Mouse (Mus musculus): ENCODE data around the gene Sept8. TPM values are rescaled to one million over a fixed set of nuclear protein-coding genes. Genes with fewer than 3 reads are reported as not detected.

Sept8 gene
- total RNA-seq, 1 experiment = 16.8 TPM

DNA sequence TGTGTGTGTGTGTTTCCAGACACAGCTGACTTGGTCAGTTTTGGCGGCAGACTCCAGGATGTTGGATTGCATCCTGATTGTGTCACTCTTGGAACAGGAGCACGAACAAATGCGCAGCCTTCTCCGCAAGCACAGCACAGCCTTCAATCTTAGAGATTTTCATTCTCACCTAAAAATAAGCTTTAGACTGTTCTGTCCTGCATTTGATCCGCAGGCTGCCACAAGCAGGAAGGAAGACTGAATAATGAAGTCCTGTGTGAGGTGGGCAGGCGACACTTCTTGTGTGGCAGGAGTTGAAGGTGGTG lies 10.1 kb downstream of the Sept8 start:
- no peak for TF ChIP-seq ZC3H11A (IDR thresholded peaks at IDR 0.05; ENCODE audit: borderline replicate concordance, low read depth, low read length)
- TF ChIP-seq ZNF384 (IDR thresholded peaks at IDR 0.05; ENCODE audit: low read depth, low read length) = no peak
- TF ChIP-seq CHD2 (IDR thresholded peaks at IDR 0.05; ENCODE audit: low read depth, low read length) = no peak
- no peak for TF ChIP-seq MAFK (IDR thresholded peaks at IDR 0.05; ENCODE audit: insufficient read depth, low read depth, low read length)
- no peak for TF ChIP-seq HCFC1 (IDR thresholded peaks at IDR 0.05; ENCODE audit: borderline replicate concordance, insufficient read depth, low read length)
- H3K9ac ChIP-seq (ENCODE audit: insufficient read depth, low read depth, low read length, poor library complexity, severe bottlenecking) = no peak overlapping the region
- H3K4me3 ChIP-seq (ENCODE audit: insufficient read depth in 1 of 2, low read depth in 1 of 2, low read length in 2 of 2, poor library complexity in 1 of 2, severe bottlenecking in 1 of 2) = no peak overlapping the region
- H3K36me3 ChIP-seq (ENCODE audit: control insufficient read depth, insufficient read depth, low read length, poor library complexity, severe bottlenecking) = no peaks in the 10 kb centered on the region; the same call in 1 of the 2 replicates
- H3K27ac ChIP-seq (ENCODE audit: insufficient read depth, low read depth, low read length, poor library complexity, severe bottlenecking) = no peak overlapping the region
- in situ Hi-C loops (cut with MboI; ENCODE audit: low sequenced_read_pairs in 2 of 2, unreplicated experiment in 2 of 2) = no loop called here
- peaks cover 0 to 9% of the 10 kb centered on the region in 2 experiments; a peak in 2 of 4 replicates for H3K4me1 ChIP-seq (ENCODE audit: control insufficient read depth in 2 of 2, insufficient read depth in 2 of 2, low read length in 2 of 2, poor library complexity in 1 of 2)
- no peaks in the 10 kb centered on the region for H3K9me3 ChIP-seq (ENCODE audit: control insufficient read depth, insufficient read depth, low read depth, low read length)
- no peak for DNase-seq (ENCODE audit: low read depth, low spot score)

DNA sequence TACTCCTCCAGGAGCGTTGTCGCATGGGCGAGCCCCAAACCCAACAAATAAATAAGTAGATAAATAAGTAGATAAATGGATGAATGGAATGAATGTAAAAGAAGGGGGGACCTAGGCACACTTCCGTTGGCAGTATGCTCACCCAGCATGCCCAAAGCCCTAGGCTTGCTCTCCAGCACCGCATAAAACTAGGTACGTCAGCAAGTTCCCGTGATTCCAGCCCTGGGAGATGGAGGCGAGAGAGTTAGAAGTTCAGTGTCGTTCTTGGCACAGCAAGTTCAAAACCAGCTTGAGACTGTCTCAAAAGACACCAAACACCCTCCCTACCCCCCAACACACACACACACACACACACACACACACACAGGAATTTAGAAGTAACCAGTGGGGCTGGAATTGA lies 10.9 kb downstream of the Sept8 start:
- TF ChIP-seq MAFK (IDR thresholded peaks at IDR 0.05; ENCODE audit: insufficient read depth, low read depth, low read length) = no peak
- TF ChIP-seq HCFC1 (IDR thresholded peaks at IDR 0.05; ENCODE audit: borderline replicate concordance, insufficient read depth, low read length) = no peak
- no peak for TF ChIP-seq CHD2 (IDR thresholded peaks at IDR 0.05; ENCODE audit: low read depth, low read length)
- TF ChIP-seq ZNF384 (IDR thresholded peaks at IDR 0.05; ENCODE audit: low read depth, low read length) = no peak
- no peak for TF ChIP-seq ZC3H11A (IDR thresholded peaks at IDR 0.05; ENCODE audit: borderline replicate concordance, low read depth, low read length)
- Histone ChIP-seq H3K4me3 (ENCODE audit: insufficient read depth in 1 of 2, low read depth in 1 of 2, low read length in 2 of 2, poor library complexity in 1 of 2, severe bottlenecking in 1 of 2) (no peak overlapping the region), H3K9ac (ENCODE audit: insufficient read depth, low read depth, low read length, poor library complexity, severe bottlenecking) (no peak overlapping the region), H3K4me1 (ENCODE audit: control insufficient read depth in 2 of 2, insufficient read depth in 2 of 2, low read length in 2 of 2, poor library complexity in 1 of 2) (peaks cover 0 to 7% of the 10 kb centered on the region in 2 experiments; a peak in 2 of 4 replicates), H3K36me3 (ENCODE audit: control insufficient read depth, insufficient read depth, low read length, poor library complexity, severe bottlenecking) (peaks cover 6% of the 10 kb centered on the region; the same call in 1 of the 2 replicates), H3K9me3 (ENCODE audit: control insufficient read depth, insufficient read depth, low read depth, low read length) (no peaks in the 10 kb centered on the region), H3K27ac (ENCODE audit: insufficient read depth, low read depth, low read length, poor library complexity, severe bottlenecking) (no peak overlapping the region)
- in situ Hi-C loops (cut with MboI; ENCODE audit: low sequenced_read_pairs in 2 of 2, unreplicated experiment in 2 of 2) = no loop called here
- DNase-seq (ENCODE audit: low read depth, low spot score) = no peak

DNA sequence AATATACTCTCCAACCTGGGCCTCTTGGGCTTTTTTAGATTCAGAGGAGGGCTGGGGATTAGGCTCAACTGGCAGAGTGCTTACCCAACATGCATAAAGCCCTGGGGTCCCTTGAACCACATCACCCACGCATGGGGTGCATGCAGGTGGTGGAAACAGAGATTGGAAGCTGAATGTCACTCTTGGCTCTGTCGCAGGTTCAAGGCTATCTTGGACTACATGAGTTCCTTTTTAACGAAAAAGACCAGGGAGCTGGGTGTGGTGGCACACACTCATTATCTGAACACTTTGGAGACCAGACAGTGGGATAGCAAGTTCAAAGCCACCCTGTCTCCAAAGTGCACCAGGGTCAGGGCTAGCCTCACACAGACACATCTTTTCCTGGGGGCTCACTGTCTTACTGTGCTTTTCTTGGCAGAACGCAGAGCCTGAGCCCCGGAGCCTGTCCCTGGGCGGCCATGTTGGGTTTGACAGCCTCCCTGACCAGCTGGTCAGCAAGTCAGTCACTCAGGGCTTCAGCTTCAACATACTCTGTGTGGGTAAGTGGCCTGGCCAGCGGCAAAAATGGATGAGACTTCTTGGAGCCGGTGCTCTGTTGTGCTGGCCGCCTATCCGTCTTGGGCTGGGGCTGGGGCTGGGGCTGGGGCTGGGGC lies 12.6 kb downstream of the Sept8 start:
- Histone ChIP-seq H3K36me3 (ENCODE audit: control insufficient read depth, insufficient read depth, low read length, poor library complexity, severe bottlenecking) (peaks cover 14% of the 10 kb centered on the region; the same call in 1 of the 2 replicates), H3K9me3 (ENCODE audit: control insufficient read depth, insufficient read depth, low read depth, low read length) (no peaks in the 10 kb centered on the region), H3K27ac (ENCODE audit: insufficient read depth, low read depth, low read length, poor library complexity, severe bottlenecking) (no peak overlapping the region), H3K4me3 (ENCODE audit: insufficient read depth in 1 of 2, low read depth in 1 of 2, low read length in 2 of 2, poor library complexity in 1 of 2, severe bottlenecking in 1 of 2) (no peak overlapping the region), H3K9ac (ENCODE audit: insufficient read depth, low read depth, low read length, poor library complexity, severe bottlenecking) (no peak overlapping the region), H3K4me1 (ENCODE audit: control insufficient read depth in 2 of 2, insufficient read depth in 2 of 2, low read length in 2 of 2, poor library complexity in 1 of 2) (peaks cover 0 to 2% of the 10 kb centered on the region in 2 experiments; a peak in 1 of 4 replicates)
- no peak for TF ChIP-seq ZNF384 (IDR thresholded peaks at IDR 0.05; ENCODE audit: low read depth, low read length)
- no peak for TF ChIP-seq HCFC1 (IDR thresholded peaks at IDR 0.05; ENCODE audit: borderline replicate concordance, insufficient read depth, low read length)
- no peak for TF ChIP-seq MAFK (IDR thresholded peaks at IDR 0.05; ENCODE audit: insufficient read depth, low read depth, low read length)
- in situ Hi-C loops (cut with MboI; ENCODE audit: low sequenced_read_pairs in 2 of 2, unreplicated experiment in 2 of 2) = no loop called here
- DNase-seq (ENCODE audit: low read depth, low spot score) = no peak

DNA sequence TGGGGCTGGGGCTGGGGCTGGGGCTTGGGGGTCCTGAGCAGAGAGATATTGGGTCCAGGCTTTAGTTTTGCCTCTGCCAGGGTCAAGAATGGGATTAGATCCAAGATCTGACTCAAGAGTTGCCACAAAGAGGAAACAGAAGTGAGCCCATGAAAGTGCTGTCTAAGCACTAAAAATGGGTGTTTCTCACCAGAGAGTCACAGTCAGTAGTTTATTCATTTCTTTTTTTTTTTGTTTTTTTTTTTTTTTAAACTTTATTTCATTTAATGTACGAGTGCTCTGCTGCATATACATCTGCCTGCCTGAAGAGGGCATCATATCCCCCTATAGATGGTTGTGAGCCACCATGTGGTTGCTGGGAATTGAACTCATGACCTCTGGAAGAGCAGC lies 13.2 kb downstream of the Sept8 start:
- Histone ChIP-seq H3K4me1 (ENCODE audit: control insufficient read depth in 2 of 2, insufficient read depth in 2 of 2, low read length in 2 of 2, poor library complexity in 1 of 2) (peaks cover 0 to 2% of the 10 kb centered on the region in 2 experiments; a peak in 1 of 4 replicates), H3K4me3 (ENCODE audit: insufficient read depth in 1 of 2, low read depth in 1 of 2, low read length in 2 of 2, poor library complexity in 1 of 2, severe bottlenecking in 1 of 2) (no peak overlapping the region), H3K36me3 (ENCODE audit: control insufficient read depth, insufficient read depth, low read length, poor library complexity, severe bottlenecking) (peaks cover 14% of the 10 kb centered on the region; the same call in 1 of the 2 replicates), H3K27ac (ENCODE audit: insufficient read depth, low read depth, low read length, poor library complexity, severe bottlenecking) (no peak overlapping the region), H3K9me3 (ENCODE audit: control insufficient read depth, insufficient read depth, low read depth, low read length) (no peaks in the 10 kb centered on the region), H3K9ac (ENCODE audit: insufficient read depth, low read depth, low read length, poor library complexity, severe bottlenecking) (no peak overlapping the region)
- TF ChIP-seq HCFC1 (IDR thresholded peaks at IDR 0.05; ENCODE audit: borderline replicate concordance, insufficient read depth, low read length) = no peak
- TF ChIP-seq CHD2 (IDR thresholded peaks at IDR 0.05; ENCODE audit: low read depth, low read length) = no peak
- 0 out of 2 replicates have a peak, but pooled peaks have one; percentile 20 for TF ChIP-seq MAFK (IDR thresholded peaks at IDR 0.05; ENCODE audit: insufficient read depth, low read depth, low read length)
- no peak for TF ChIP-seq ZC3H11A (IDR thresholded peaks at IDR 0.05; ENCODE audit: borderline replicate concordance, low read depth, low read length)
- peak; percentile 88 for TF ChIP-seq ZNF384 (IDR thresholded peaks at IDR 0.05; ENCODE audit: low read depth, low read length)
- in situ Hi-C loops (cut with MboI; ENCODE audit: low sequenced_read_pairs in 2 of 2, unreplicated experiment in 2 of 2) = no loop called here
- no peak for DNase-seq (ENCODE audit: low read depth, low spot score)
